Mouse (Mus musculus) CD8-positive naive resting alpha-beta T cell, adult 2 months (primary cell): ENCODE data around the gene Casp6.
A peak's percentile ranks its signal among the peaks of the same experiment; 100 is the strongest.

Source experiments
- DNase-seq, 2 experiments: peaks; one replicate each; pipeline ENCODE4 v3.0.0; 2022; ENCODE audit warnings: low read depth in 2 of 2, low spot score in 2 of 2

Gene Casp6

GRCm38 (mm10) chr3:129901271-129901809 lies at the start of gene Casp6:
Gene Casp6 (plus strand): TSS chr3:129901425.
- DNase-seq: peak; percentile 56 to 70

- DNase-seq: no peak
Measured at GRCm38 (mm10) chr3:129862592-129862991, 38.6 kb upstream of the Casp6 start.

- DNase-seq: peak; percentile 31 to 48
Measured at GRCm38 (mm10) chr3:129863698-129864097, 37.5 kb upstream of the Casp6 start.

- DNase-seq: no peak
Measured at GRCm38 (mm10) chr3:129877327-129877726, 23.9 kb upstream of the Casp6 start.

- peak; percentile 75 to 76 for DNase-seq
Measured at GRCm38 (mm10) chr3:129878405-129879021, 22.7 kb upstream of the Casp6 start, which contains the start of gene Pla2g12a. Gene Pla2g12a (plus strand): TSS chr3:129878606.

- DNase-seq: no peak
Measured at GRCm38 (mm10) chr3:129879131-129879757, 22.0 kb upstream of the Casp6 start.

GRCm38 (mm10) chr3:129879913-129880312 lies 21.3 kb upstream of the Casp6 start:
- DNase-seq: no peak

- no peak for DNase-seq
Measured at GRCm38 (mm10) chr3:129880925-129881593, 20.2 kb upstream of the Casp6 start.

GRCm38 (mm10) chr3:129885577-129885976 lies 15.6 kb upstream of the Casp6 start:
- DNase-seq: no peak

- DNase-seq: no peak
Measured at GRCm38 (mm10) chr3:129886430-129886829, 14.8 kb upstream of the Casp6 start.

- no peak for DNase-seq
Measured at GRCm38 (mm10) chr3:129887779-129888517, 13.3 kb upstream of the Casp6 start.

- no peak for DNase-seq
Measured at GRCm38 (mm10) chr3:129892003-129892402, 9.2 kb upstream of the Casp6 start.

GRCm38 (mm10) chr3:129893143-129893542 lies 8.1 kb upstream of the Casp6 start:
- DNase-seq: no peak

- no peak for DNase-seq
Measured at GRCm38 (mm10) chr3:129896591-129896990, 4.6 kb upstream of the Casp6 start.

- DNase-seq: no peak
Measured at GRCm38 (mm10) chr3:129898886-129899285, 2.3 kb upstream of the Casp6 start.

- no peak for DNase-seq
Measured at GRCm38 (mm10) chr3:129903369-129903768, 2.1 kb downstream of the Casp6 start.

- DNase-seq: no peak
Measured at GRCm38 (mm10) chr3:129903866-129904265, 2.6 kb downstream of the Casp6 start.

GRCm38 (mm10) chr3:129904381-129905132 lies 3.3 kb downstream of the Casp6 start:
- no peak for DNase-seq

GRCm38 (mm10) chr3:129912025-129912424 lies 10.8 kb downstream of the Casp6 start:
- no peak for DNase-seq

GRCm38 (mm10) chr3:129913241-129913640 lies 12.0 kb downstream of the Casp6 start:
- DNase-seq: no peak

GRCm38 (mm10) chr3:129917424-129917823 lies 16.2 kb downstream of the Casp6 start:
- no peak for DNase-seq
